Mouse (Mus musculus): ENCODE measurements around the gene Cyp3a16. TPM values are rescaled to one million over a fixed set of nuclear protein-coding genes. Genes with fewer than 3 reads are reported as not detected.
"Not testable (repeated sequence)": the region's sequence is repeated elsewhere in the genome, so short reads cannot be mapped to it uniquely, and the experiment has no call there.

Cyp3a16 gene
- not detected in 2 replicates for polyA plus RNA-seq (2014; fragmentation: Nextera tagmentation; extraction: Ambion mirVana)

DNA sequence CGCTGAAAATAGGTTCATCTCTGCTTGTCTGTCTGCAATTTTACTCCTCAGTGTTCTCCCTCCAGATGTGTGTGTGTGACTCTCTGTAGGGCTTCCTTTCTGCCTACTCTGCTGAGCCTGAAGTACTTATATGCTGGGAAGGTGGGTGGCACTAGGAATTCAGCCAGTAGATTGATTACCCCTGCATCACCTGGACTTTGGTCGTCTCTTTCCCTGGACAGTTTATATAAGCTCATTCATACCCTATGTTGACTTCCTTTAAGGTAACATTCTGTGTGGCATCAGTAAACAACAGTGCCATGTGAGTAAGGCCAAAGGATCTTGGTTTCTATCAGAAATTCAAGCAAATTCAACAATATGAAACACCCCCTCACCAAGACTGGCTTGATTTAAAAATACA, at the start of gene Cyp3a16:
Cyp3a16 (minus strand) TSS at position 101 of the 400 bp plus-strand sequence.
- not testable (repeated sequence) for ATAC-seq (ENCODE audit: low FRiP score); H3K9me3 ChIP-seq (ENCODE audit: control insufficient read depth, low read length); H3K4me2 ChIP-seq (replicated peaks; ENCODE audit: low read depth, low read length); H3K4me3 ChIP-seq (ENCODE audit: low read depth, low read length); DNase-seq (ENCODE audit: low spot score); H3K9ac ChIP-seq (ENCODE audit: low read depth, low read length); H3K36me3 ChIP-seq (ENCODE audit: control insufficient read depth, insufficient read depth, low read length); H3K4me1 ChIP-seq (replicated peaks; ENCODE audit: control insufficient read depth, insufficient read depth, low read length); H3K27me3 ChIP-seq (ENCODE audit: control insufficient read depth, insufficient read depth, low read length); H3K27ac ChIP-seq (ENCODE audit: low read depth, low read length)
- 73% methylated on average over 2 of the region's 2 CpGs for WGBS

DNA sequence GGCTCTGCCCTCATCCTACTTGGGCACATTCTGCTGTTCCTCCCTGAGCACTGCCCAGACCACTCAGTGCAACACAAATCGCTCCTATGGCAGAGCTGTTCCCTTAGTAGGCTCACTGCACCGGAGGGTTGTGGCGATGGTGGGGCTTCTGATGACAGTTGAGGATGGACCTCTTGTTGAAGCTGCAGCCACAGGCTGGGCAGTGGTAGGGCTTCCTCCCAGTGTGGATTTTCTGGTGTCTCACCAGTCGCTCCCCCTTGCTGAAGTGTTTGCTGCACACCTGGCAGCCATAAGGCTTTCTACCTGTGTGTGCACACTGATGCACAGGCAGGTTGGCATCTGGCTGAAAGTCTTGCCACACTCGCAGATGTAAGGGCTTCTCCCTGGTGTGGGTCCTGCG, 20.8 kb upstream of the Cyp3a16 start:
- WGBS: no CpG with 5 or more reads among the region's 6 CpGs
- Histone ChIP-seq H3K4me1 (replicated peaks; ENCODE audit: control insufficient read depth, insufficient read depth, low read length) (no peaks in the 10 kb centered on the region), H3K9me3 (ENCODE audit: control insufficient read depth, low read length) (no peaks in the 10 kb centered on the region), H3K4me3 (ENCODE audit: low read depth, low read length) (no peak overlapping the region), H3K27ac (ENCODE audit: low read depth, low read length) (no peak overlapping the region), H3K36me3 (ENCODE audit: control insufficient read depth, insufficient read depth, low read length) (no peaks in the 10 kb centered on the region), H3K4me2 (replicated peaks; ENCODE audit: low read depth, low read length) (no peak overlapping the region), H3K9ac (ENCODE audit: low read depth, low read length) (no peak overlapping the region), H3K27me3 (ENCODE audit: control insufficient read depth, insufficient read depth, low read length) (no peaks in the 10 kb centered on the region)
- no peak for DNase-seq (ENCODE audit: low spot score)
- ATAC-seq (ENCODE audit: low FRiP score): no peak

DNA sequence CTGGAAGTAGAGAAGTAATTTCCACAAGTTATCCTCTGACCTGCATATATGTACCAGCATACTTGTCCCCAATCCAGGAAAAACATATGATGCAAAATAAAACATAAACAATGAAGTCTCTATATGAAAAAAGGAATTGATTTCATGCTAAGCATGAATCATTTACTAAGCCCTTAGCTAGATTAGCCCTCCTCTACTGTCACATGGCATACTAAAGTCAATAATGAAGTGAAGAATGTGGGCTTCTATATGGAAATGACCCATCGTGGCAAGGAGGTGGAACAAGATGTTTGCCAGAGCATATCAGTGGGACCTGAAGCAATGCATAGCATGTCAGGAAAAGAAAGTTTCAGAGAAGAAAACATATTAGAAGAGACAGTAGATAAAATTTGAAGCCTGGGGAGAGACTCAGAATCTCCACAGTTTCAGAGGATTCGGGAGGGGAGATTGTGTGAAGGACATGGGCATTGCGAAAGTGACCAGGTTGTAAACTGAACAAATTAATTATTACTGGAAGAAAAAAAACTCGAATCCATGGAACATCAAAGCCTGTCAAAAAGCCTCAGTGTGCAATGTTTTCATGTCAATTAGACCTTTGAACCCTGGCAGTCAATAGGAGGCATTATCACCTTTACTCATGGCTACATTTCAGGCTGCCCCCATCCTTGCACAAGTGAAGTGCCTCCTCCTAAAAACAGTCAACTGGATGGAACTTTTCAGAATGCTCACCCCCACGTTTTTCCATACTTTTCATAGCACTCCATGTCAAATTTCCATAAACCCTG, 5.0 kb downstream of the Cyp3a16 start:
- H3K36me3 ChIP-seq (ENCODE audit: control insufficient read depth, insufficient read depth, low read length): no peaks in the 10 kb centered on the region
- no peak overlapping the region for H3K4me2 ChIP-seq (replicated peaks; ENCODE audit: low read depth, low read length)
- H3K27ac ChIP-seq (ENCODE audit: low read depth, low read length): no peak overlapping the region
- no peak for DNase-seq (ENCODE audit: low spot score)
- 64% methylated on average over 5 of the region's 5 CpGs for WGBS
- no peaks in the 10 kb centered on the region for H3K4me1 ChIP-seq (replicated peaks; ENCODE audit: control insufficient read depth, insufficient read depth, low read length)
- H3K27me3 ChIP-seq (ENCODE audit: control insufficient read depth, insufficient read depth, low read length): no peaks in the 10 kb centered on the region
- no peak overlapping the region for H3K9ac ChIP-seq (ENCODE audit: low read depth, low read length)
- no peak for ATAC-seq (ENCODE audit: low FRiP score)
- no peak overlapping the region for H3K4me3 ChIP-seq (ENCODE audit: low read depth, low read length)
- 0 out of 2 replicates have a peak, but pooled peaks cover 2% of the 10 kb centered on the region for H3K9me3 ChIP-seq (ENCODE audit: control insufficient read depth, low read length)

DNA sequence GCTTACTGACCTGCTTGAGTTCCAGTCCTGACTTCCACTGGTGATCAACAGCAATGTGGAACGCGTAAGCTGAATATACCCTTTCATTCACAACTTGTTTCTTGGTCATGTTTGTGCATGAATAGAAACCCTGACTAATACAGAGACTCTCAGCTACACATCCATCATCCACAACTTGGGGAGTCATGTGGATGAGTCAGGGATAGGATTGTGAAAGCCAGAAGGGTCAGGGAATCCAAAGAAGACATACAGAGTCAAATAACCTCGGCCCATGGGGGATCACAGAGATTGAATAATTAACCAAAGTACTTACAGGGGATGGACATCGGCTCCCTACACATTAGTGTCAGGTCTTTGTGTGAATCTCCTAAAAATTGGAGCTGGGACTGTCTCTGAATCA, 7.2 kb downstream of the Cyp3a16 start:
- Histone ChIP-seq H3K36me3 (ENCODE audit: control insufficient read depth, insufficient read depth, low read length) (no peaks in the 10 kb centered on the region), H3K27me3 (ENCODE audit: control insufficient read depth, insufficient read depth, low read length) (no peaks in the 10 kb centered on the region), H3K4me3 (ENCODE audit: low read depth, low read length) (no peak overlapping the region), H3K27ac (ENCODE audit: low read depth, low read length) (no peak overlapping the region), H3K4me2 (replicated peaks; ENCODE audit: low read depth, low read length) (no peak overlapping the region), H3K9ac (ENCODE audit: low read depth, low read length) (no peak overlapping the region), H3K4me1 (replicated peaks; ENCODE audit: control insufficient read depth, insufficient read depth, low read length) (no peaks in the 10 kb centered on the region), H3K9me3 (ENCODE audit: control insufficient read depth, low read length) (peaks cover 3% of the 10 kb centered on the region; the same call in 1 of the 2 replicates)
- DNase-seq (ENCODE audit: low spot score) (no peak), ATAC-seq (ENCODE audit: low FRiP score) (no peak)
- WGBS: 76% methylated on average over 4 of the region's 4 CpGs

DNA sequence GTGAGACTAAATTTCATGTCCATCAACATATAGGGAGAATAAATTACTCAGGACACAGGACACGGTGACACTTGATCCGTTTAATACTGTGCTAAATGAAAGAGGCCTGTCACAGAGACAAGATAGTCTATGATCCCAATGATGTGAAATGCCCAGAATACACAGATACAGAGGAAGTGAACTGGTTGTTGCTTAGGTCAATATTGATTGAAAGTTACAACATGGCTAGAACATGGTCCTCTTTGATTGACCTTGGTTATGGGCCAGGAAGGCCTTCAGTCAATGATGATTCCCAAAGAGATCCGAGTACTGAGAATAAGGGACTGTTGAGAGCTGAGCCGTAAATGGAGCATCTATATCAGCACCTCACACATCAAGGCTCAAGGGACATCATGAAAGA, 15.1 kb downstream of the Cyp3a16 start:
- H3K4me2 ChIP-seq (replicated peaks; ENCODE audit: low read depth, low read length): no peak overlapping the region
- no peaks in the 10 kb centered on the region for H3K27me3 ChIP-seq (ENCODE audit: control insufficient read depth, insufficient read depth, low read length)
- no peaks in the 10 kb centered on the region for H3K36me3 ChIP-seq (ENCODE audit: control insufficient read depth, insufficient read depth, low read length)
- H3K4me3 ChIP-seq (ENCODE audit: low read depth, low read length): no peak overlapping the region
- no peak overlapping the region for H3K9ac ChIP-seq (ENCODE audit: low read depth, low read length)
- H3K9me3 ChIP-seq (ENCODE audit: control insufficient read depth, low read length): peaks cover 6% of the 10 kb centered on the region
- DNase-seq (ENCODE audit: low spot score) (no peak), ATAC-seq (ENCODE audit: low FRiP score) (no peak)
- no peak overlapping the region for H3K27ac ChIP-seq (ENCODE audit: low read depth, low read length)
- H3K4me1 ChIP-seq (replicated peaks; ENCODE audit: control insufficient read depth, insufficient read depth, low read length): no peaks in the 10 kb centered on the region
- 87% methylated on average over 4 of the region's 4 CpGs for WGBS

DNA sequence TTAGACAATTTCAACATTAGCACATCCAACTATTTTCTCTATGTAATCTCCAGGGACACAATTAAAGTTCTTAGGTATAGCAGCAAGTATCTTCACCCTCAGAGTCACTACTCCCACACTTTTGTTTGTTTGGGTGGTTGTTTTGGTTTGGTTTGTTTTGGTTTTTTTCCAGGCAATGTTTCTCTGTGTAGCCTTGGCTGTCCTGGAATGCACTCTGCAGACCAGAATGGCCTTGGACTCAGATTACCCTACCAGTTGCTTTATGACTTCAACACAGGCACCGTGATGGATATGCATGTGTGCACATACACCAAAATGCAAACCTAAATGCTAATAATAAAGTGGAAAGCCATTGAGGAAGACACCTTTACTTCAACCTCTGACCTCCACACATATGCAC, 35.8 kb downstream of the Cyp3a16 start:
- no peak overlapping the region for H3K9ac ChIP-seq (ENCODE audit: low read depth, low read length)
- WGBS: 73% methylated on average over 1 of the region's 1 CpGs
- DNase-seq (ENCODE audit: low spot score): no peak
- H3K9me3 ChIP-seq (ENCODE audit: control insufficient read depth, low read length): no peaks in the 10 kb centered on the region
- H3K4me3 ChIP-seq (ENCODE audit: low read depth, low read length): no peak overlapping the region
- no peaks in the 10 kb centered on the region for H3K4me1 ChIP-seq (replicated peaks; ENCODE audit: control insufficient read depth, insufficient read depth, low read length)
- no peak overlapping the region for H3K4me2 ChIP-seq (replicated peaks; ENCODE audit: low read depth, low read length)
- no peaks in the 10 kb centered on the region for H3K27me3 ChIP-seq (ENCODE audit: control insufficient read depth, insufficient read depth, low read length)
- ATAC-seq (ENCODE audit: low FRiP score): no peak
- H3K27ac ChIP-seq (ENCODE audit: low read depth, low read length): no peak overlapping the region
- H3K36me3 ChIP-seq (ENCODE audit: control insufficient read depth, insufficient read depth, low read length): no peaks in the 10 kb centered on the region

DNA sequence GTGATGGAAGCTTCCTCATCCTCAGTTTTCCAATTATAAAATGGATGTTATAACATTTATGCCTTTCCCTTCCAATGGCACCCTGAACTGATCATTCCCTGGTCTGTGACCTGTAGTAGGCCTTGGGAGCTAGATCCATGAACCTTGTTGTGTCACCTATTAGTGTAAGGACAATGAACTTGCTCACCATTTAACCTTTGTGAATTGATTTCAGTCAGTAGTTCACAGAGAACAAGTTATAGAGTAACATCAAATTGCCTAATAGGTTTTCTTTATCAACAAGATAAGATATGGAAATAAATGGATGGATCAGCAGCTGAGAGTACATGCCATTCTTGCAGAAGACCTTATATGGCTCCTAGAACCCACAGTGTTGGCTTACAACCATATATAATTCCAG, 38.5 kb downstream of the Cyp3a16 start:
- ATAC-seq (ENCODE audit: low FRiP score) (no peak), DNase-seq (ENCODE audit: low spot score) (no peak)
- Histone ChIP-seq H3K4me1 (replicated peaks; ENCODE audit: control insufficient read depth, insufficient read depth, low read length) (no peaks in the 10 kb centered on the region), H3K27me3 (ENCODE audit: control insufficient read depth, insufficient read depth, low read length) (no peaks in the 10 kb centered on the region), H3K4me3 (ENCODE audit: low read depth, low read length) (no peak overlapping the region), H3K27ac (ENCODE audit: low read depth, low read length) (no peak overlapping the region), H3K9me3 (ENCODE audit: control insufficient read depth, low read length) (no peaks in the 10 kb centered on the region), H3K4me2 (replicated peaks; ENCODE audit: low read depth, low read length) (no peak overlapping the region), H3K9ac (ENCODE audit: low read depth, low read length) (no peak overlapping the region), H3K36me3 (ENCODE audit: control insufficient read depth, insufficient read depth, low read length) (no peaks in the 10 kb centered on the region)

DNA sequence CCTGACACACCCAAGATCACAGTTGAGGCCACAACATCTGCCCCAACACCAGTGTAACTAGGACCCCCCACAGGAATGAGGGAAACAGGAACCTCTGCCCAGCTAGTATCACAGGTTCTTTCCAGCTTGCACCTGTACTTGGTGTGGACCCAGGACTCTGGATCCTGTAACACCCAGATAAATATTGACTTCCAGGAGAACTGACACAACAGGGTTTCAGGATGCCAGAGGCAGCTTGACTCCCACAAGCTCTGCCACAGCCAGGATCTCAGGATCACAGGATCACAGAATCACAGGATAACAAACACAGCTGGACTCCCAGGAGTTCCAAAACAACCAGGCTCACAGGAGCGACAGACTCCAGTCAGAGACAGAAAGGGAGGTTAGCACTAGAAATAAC, 47.2 kb downstream of the Cyp3a16 start:
- 63% methylated on average over 1 of the region's 1 CpGs for WGBS
- ATAC-seq (ENCODE audit: low FRiP score): no peak
- H3K9me3 ChIP-seq (ENCODE audit: control insufficient read depth, low read length): peaks cover 4% of the 10 kb centered on the region; the same call in 1 of the 2 replicates

DNA sequence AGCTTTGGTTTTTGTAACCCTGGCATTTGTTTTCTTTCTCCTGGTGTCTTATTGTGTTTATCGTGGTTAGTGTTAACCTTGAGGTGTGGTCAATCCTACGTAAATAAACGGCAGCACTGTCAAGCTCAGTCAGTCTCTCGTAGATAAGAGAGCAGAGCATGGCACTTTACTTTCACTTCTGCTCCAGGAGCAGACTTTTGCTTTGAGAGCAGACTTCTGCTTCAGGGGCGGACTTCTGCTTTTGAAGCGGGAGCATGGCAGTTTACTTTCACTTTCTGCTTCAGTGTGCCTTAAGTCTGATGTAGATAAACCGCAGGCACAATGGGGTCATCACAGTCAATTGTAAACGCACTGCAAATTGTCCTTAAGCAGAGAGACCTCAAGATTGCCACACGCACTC, 54.1 kb downstream of the Cyp3a16 start:
- not testable (repeated sequence) for H3K4me1 ChIP-seq (replicated peaks; ENCODE audit: control insufficient read depth, insufficient read depth, low read length); H3K9me3 ChIP-seq (ENCODE audit: control insufficient read depth, low read length)

More for the DNA sequence above, 47.2 kb downstream of the Cyp3a16 start:
- Histone ChIP-seq H3K36me3 (ENCODE audit: control insufficient read depth, insufficient read depth, low read length) (no peaks in the 10 kb centered on the region), H3K9ac (ENCODE audit: low read depth, low read length) (no peak overlapping the region), H3K27me3 (ENCODE audit: control insufficient read depth, insufficient read depth, low read length) (no peaks in the 10 kb centered on the region), H3K4me1 (replicated peaks; ENCODE audit: control insufficient read depth, insufficient read depth, low read length) (no peaks in the 10 kb centered on the region), H3K4me3 (ENCODE audit: low read depth, low read length) (no peak overlapping the region), H3K27ac (ENCODE audit: low read depth, low read length) (no peak overlapping the region), H3K4me2 (replicated peaks; ENCODE audit: low read depth, low read length) (no peak overlapping the region)
- no peak for DNase-seq (ENCODE audit: low spot score)

More for the DNA sequence above, 54.1 kb downstream of the Cyp3a16 start:
- WGBS: 89% methylated on average over 9 of the region's 9 CpGs
- H3K4me3 ChIP-seq (ENCODE audit: low read depth, low read length); H3K27ac ChIP-seq (ENCODE audit: low read depth, low read length); H3K4me2 ChIP-seq (replicated peaks; ENCODE audit: low read depth, low read length); H3K36me3 ChIP-seq (ENCODE audit: control insufficient read depth, insufficient read depth, low read length); ATAC-seq (ENCODE audit: low FRiP score); DNase-seq (ENCODE audit: low spot score); H3K9ac ChIP-seq (ENCODE audit: low read depth, low read length); H3K27me3 ChIP-seq (ENCODE audit: control insufficient read depth, insufficient read depth, low read length): not testable (repeated sequence)
